Mouse (Mus musculus) liver, adult 2 months (tissue): ENCODE measurements around the gene Asic4. TPM values are rescaled to one million over a fixed set of nuclear protein-coding genes. Genes with fewer than 3 reads are reported as not detected.

ENCODE experiments used
- DNase-seq: peaks from one replicate; pipeline ENCODE4 v3.0.0-alpha.2; 2011; ENCODE audit warnings: low read depth, low spot score; ENCODE audit errors: extremely low read depth
- H3K27ac ChIP-seq: fragments of 200-500 bp; replicated peaks from 2 replicates; pipeline ENCODE4 v1.5.1; 2012; ENCODE audit warnings: low read depth, mild to moderate bottlenecking, control low read depth, inconsistent platforms, low read length; ENCODE audit not compliant: insufficient read depth
- H3K27me3 ChIP-seq: fragments of 200-500 bp; 2 replicates; pipeline ENCODE4 v1.6.1; 2012; ENCODE audit warnings: mild to moderate bottlenecking, moderate library complexity, low read length, inconsistent platforms; ENCODE audit not compliant: control insufficient read depth, insufficient read depth
- H3K36me3 ChIP-seq: fragments of 200-500 bp; 2 replicates; pipeline ENCODE4 v1.6.1; 2012; ENCODE audit warnings: low read length, inconsistent platforms; ENCODE audit not compliant: control insufficient read depth, insufficient read depth
- H3K4me1 ChIP-seq: fragments of 200-500 bp; 2 replicates; pipeline ENCODE4 v1.6.1; 2011; ENCODE audit warnings: low read length; ENCODE audit not compliant: control insufficient read depth, insufficient read depth
- H3K4me3 ChIP-seq: fragments of 200-500 bp; 2 replicates; pipeline ENCODE4 v1.5.1; 2011; ENCODE audit warnings: low read depth, mild to moderate bottlenecking, control low read depth, low read length, moderate library complexity; ENCODE audit not compliant: insufficient read depth
- H3K79me2 ChIP-seq: fragments of 200-500 bp; 2 replicates; pipeline ENCODE4 v1.6.1; 2012; ENCODE audit warnings: inconsistent platforms, mild to moderate bottlenecking, low read length, moderate library complexity; ENCODE audit not compliant: control insufficient read depth, insufficient read depth
- H3K9ac ChIP-seq: fragments of 200-500 bp; 2 replicates; pipeline ENCODE4 v1.6.1; 2012; ENCODE audit warnings: low read depth, mild to moderate bottlenecking, control low read depth, inconsistent platforms, low read length
- CTCF ChIP-seq: fragments of 200-500 bp; IDR thresholded peaks from 2 replicates; pipeline ENCODE4 v1.5.1; 2011; ENCODE audit warnings: low read depth, low read length, control low read depth
- POLR2A ChIP-seq: fragments of 200-500 bp; IDR thresholded peaks from 2 replicates; pipeline ENCODE4 v1.6.1; 2011; ENCODE audit warnings: low read length, control low read depth; ENCODE audit not compliant: insufficient read depth; ENCODE audit errors: extremely low read depth
- WGBS: fragments of 180-500 bp; shearing (Covaris S2); methylation state at CpG from one replicate; pipeline ENCODE4 v1.1.7; 2018; 5-methylcytosine and 5-hydroxymethylcytosine counted together
- polyA plus RNA-seq: library from polyadenylated mRNA; depleted of rRNA; stranded (reverse); fragments of >200 nt; gene quantifications from 2 replicates; pipeline ENCODE4 v1.2.3, GENCODE M21; 2012
- total RNA-seq: library from RNA; depleted of rRNA; stranded (reverse); fragments of >200 nt; gene quantifications from 2 replicates; pipeline ENCODE4 v1.2.3, GENCODE M21; 2014

Gene Asic4
- total and polyA plus RNA-seq, 2 experiments: not detected

DNA sequence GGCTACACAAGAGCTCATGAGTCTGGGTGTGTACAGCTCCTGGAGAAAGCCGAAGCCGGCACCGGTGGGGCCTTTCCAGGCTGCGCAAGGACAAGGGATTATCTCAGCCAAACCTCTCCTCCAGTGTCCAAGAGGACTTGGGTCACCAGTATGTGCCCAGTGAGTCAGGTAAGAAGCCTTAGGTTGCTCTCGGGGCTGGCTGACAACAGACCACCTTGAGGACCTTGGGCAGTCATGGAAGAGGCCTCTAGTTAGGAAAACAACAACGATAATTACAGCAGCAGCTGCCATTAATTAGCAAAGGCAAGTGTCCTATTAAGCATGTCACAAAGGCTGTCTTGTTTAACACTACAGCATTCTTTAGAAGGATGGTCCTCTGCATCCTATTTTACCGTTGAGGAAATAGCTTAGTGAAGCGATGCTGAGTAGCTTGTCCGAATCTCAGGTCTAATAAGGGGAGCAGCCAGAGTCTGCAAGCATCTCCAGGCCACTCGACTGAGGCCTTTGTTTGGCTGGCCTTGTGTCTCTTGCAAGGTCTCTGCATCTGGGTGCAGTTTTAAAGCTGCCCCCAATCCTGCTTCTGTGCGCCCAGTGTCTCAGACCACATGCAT lies 26.4 kb upstream of the Asic4 start:
- Histone ChIP-seq H3K4me3 (no peak overlapping the region), H3K79me2 (no peaks in the 10 kb centered on the region), H3K4me1 (no peaks in the 10 kb centered on the region), H3K9ac (no peak overlapping the region), H3K36me3 (no peaks in the 10 kb centered on the region), H3K27me3 (peaks cover 18% of the 10 kb centered on the region), H3K27ac (no peak overlapping the region)
- no peak for DNase-seq
- TF ChIP-seq CTCF (no peak), POLR2A (no peak)
- 86% methylated on average over 11 of the region's 11 CpGs for WGBS

- Histone ChIP-seq H3K4me3 (no peak overlapping the region), H3K27me3 (peaks cover 18% of the 10 kb centered on the region), H3K9ac (no peak overlapping the region), H3K36me3 (no peaks in the 10 kb centered on the region), H3K4me1 (no peaks in the 10 kb centered on the region), H3K27ac (no peak overlapping the region), H3K79me2 (no peaks in the 10 kb centered on the region)
- TF ChIP-seq CTCF (peak; percentile 79), POLR2A (no peak)
- DNase-seq: no peak
- 36% methylated on average over 10 of the region's 10 CpGs for WGBS
Measured at GRCm38 (mm10) chr1:75425796-75426471, 24.3 kb upstream of the Asic4 start.

- H3K79me2 ChIP-seq: no peaks in the 10 kb centered on the region
- H3K27ac ChIP-seq: 0 out of 2 replicates have a peak within 1 kb of the TSS, but pooled peaks have one; percentile 13
- H3K4me1 ChIP-seq: peaks cover 6% of the 10 kb centered on the region
- peak within 1 kb of the TSS; percentile 84 for H3K9ac ChIP-seq
- DNase-seq: peak; percentile 78
- TF ChIP-seq CTCF (no peak), POLR2A (peak; percentile 83)
- no peaks in the 10 kb centered on the region; the same call in 1 of the 2 replicates for H3K36me3 ChIP-seq
- WGBS: 5% methylated on average over 28 of the region's 28 CpGs
- H3K27me3 ChIP-seq: no peaks in the 10 kb centered on the region
- H3K4me3 ChIP-seq: peak within 1 kb of the TSS; percentile 58
Measured at GRCm38 (mm10) chr1:75435475-75436328, 14.5 kb upstream of the Asic4 start, which contains the start of gene Gmppa. Gene Gmppa, plus strand, starts transcription at chr1:75435930.

DNA sequence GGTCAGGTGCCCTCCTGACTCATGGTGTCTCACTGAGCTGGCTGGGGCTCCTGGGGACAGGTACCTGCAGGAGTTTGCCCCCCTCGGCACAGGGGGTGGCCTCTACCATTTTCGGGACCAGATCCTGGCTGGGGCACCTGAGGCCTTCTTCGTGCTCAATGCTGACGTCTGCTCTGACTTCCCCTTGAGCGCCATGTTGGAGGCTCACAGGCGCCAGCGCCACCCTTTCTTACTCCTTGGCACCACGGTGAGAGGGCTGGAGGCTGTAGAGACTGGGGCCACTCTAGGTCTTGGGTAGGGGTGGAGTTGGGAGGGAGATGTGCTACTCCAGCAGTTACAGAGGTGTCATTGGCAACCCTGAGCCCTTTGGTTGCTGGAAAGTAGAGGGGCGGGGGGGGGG lies 11.5 kb upstream of the Asic4 start:
- Histone ChIP-seq H3K9ac (no peak overlapping the region), H3K4me3 (no peak overlapping the region), H3K79me2 (no peaks in the 10 kb centered on the region), H3K27ac (no peak overlapping the region), H3K36me3 (no peaks in the 10 kb centered on the region; the same call in 1 of the 2 replicates), H3K4me1 (peaks cover 6% of the 10 kb centered on the region), H3K27me3 (no peaks in the 10 kb centered on the region)
- WGBS: 97% methylated on average over 8 of the region's 9 CpGs
- no peak for TF ChIP-seq CTCF
- no peak for TF ChIP-seq POLR2A
- DNase-seq: no peak

GRCm38 (mm10) chr1:75440661-75441060 lies 9.6 kb upstream of the Asic4 start:
- H3K36me3 ChIP-seq: no peaks in the 10 kb centered on the region; the same call in 1 of the 2 replicates
- H3K27ac ChIP-seq: no peak overlapping the region
- H3K4me1 ChIP-seq: peaks cover 4% of the 10 kb centered on the region
- no peaks in the 10 kb centered on the region for H3K79me2 ChIP-seq
- no peak overlapping the region for H3K4me3 ChIP-seq
- no peak overlapping the region for H3K9ac ChIP-seq
- over 99% methylated on average over 7 of the region's 7 CpGs for WGBS
- TF ChIP-seq CTCF (no peak), POLR2A (no peak)
- no peak for DNase-seq
- no peaks in the 10 kb centered on the region for H3K27me3 ChIP-seq
